Mouse (Mus musculus) G1E (cell line): ENCODE data around the gene Sec61g. TPM values are rescaled to one million over a fixed set of nuclear protein-coding genes. Genes with fewer than 3 reads are reported as not detected.

Source experiments
- ATAC-seq: 2 replicates; pipeline ENCODE4 v1.8.0; 2016; ENCODE audit warnings: mild to moderate bottlenecking; ENCODE audit not compliant: insufficient number of reproducible peaks, poor library complexity, low FRiP score, severe bottlenecking; ENCODE audit errors: extremely low read depth
- DNase-seq: peaks from one replicate; pipeline ENCODE4 v3.0.0; 2012; ENCODE audit warnings: low spot score
- H3K27me3 ChIP-seq: 2 replicates; pipeline ENCODE4 v1.6.1; 2012; ENCODE audit warnings: mild to moderate bottlenecking, low read length, inconsistent platforms; ENCODE audit not compliant: insufficient read depth
- H3K36me3 ChIP-seq: replicated peaks from 2 replicates; pipeline ENCODE3; 2012; ENCODE audit warnings: mild to moderate bottlenecking, inconsistent platforms
- H3K4me1 ChIP-seq: 2 replicates; pipeline ENCODE4 v1.6.1; 2012; ENCODE audit warnings: low read depth, low read length, inconsistent platforms, mixed read lengths; ENCODE audit not compliant: insufficient read depth
- H3K4me3 ChIP-seq: 2 replicates; pipeline ENCODE4 v1.5.1; 2012; ENCODE audit warnings: low read depth, mild to moderate bottlenecking, inconsistent platforms, low read length, moderate library complexity, mixed read lengths
- H3K9me3 ChIP-seq: replicated peaks from 2 replicates; pipeline ENCODE4 v1.6.1; 2012; ENCODE audit warnings: inconsistent platforms
- CTCF ChIP-seq: IDR thresholded peaks from 2 replicates; pipeline ENCODE4 v1.5.1; 2012; ENCODE audit warnings: low read depth, low read length, inconsistent platforms, mixed read lengths
- GATA1 ChIP-seq: IDR thresholded peaks from 2 replicates; pipeline ENCODE4 v1.6.1; 2012; ENCODE audit warnings: borderline replicate concordance, low read length, inconsistent platforms, mixed read lengths
- GATA2 ChIP-seq: IDR thresholded peaks from 2 replicates; pipeline ENCODE4 v1.6.1; 2012; ENCODE audit warnings: low read depth, low read length, inconsistent platforms, borderline replicate concordance
- POLR2AphosphoS5 ChIP-seq: IDR thresholded peaks from 2 replicates; pipeline ENCODE4 v1.6.1; 2012; ENCODE audit warnings: low read depth, low read length, inconsistent platforms; ENCODE audit not compliant: insufficient replicate concordance
- TAL1 ChIP-seq: conservative IDR thresholded peaks from 2 replicates; pipeline ENCODE4 v1.6.1; 2012; ENCODE audit warnings: low read depth, low read length, inconsistent platforms, mixed read lengths
- polyA plus RNA-seq: library from polyadenylated mRNA; stranded (reverse); fragments of >175 nt; gene quantifications from 2 replicates; pipeline ENCODE4 v1.2.3, GENCODE M21; 2012
- total RNA-seq, 2 experiments: library from RNA; stranded (forward) in 1 of 2; stranded (reverse) in 1 of 2; fragments of 200-1000 nt in 1 of 2; fragments of >200 nt in 1 of 2; fragmentation: Nextera tagmentation in 1 of 2; gene quantifications; 2 replicates each; pipeline ENCODE4 v1.2.3; 2014 to 2017

Sec61g gene
- total RNA-seq (2014; fragmentation: Nextera tagmentation) (25.0 and 25.7 TPM in 2 replicates), total RNA-seq (2017) (27.8 and 33.7 TPM in 2 replicates), polyA plus RNA-seq (3.7 and 6.1 TPM in 2 replicates)

- peak within 1 kb of the TSS; percentile 90 for H3K4me3 ChIP-seq
- ATAC-seq: peak; percentile 93
- peaks cover 22% of the 10 kb centered on the region for H3K4me1 ChIP-seq
- H3K9me3 ChIP-seq: no peaks in the 10 kb centered on the region
- TF ChIP-seq GATA1 (no peak), CTCF (no peak), GATA2 (no peak), POLR2AphosphoS5 (no peak), TAL1 (no peak)
- H3K36me3 ChIP-seq: peaks cover 22% of the 10 kb centered on the region
- DNase-seq: peak; percentile 87
- no peaks in the 10 kb centered on the region for H3K27me3 ChIP-seq
These were observed at the start of gene Sec61g for GRCm38 (mm10) chr11:16508052-16508654. Sec61g (minus strand) TSS chr11:16508484.

GRCm38 (mm10) chr11:16546421-16547163 is 38.3 kb upstream of the Sec61g start:
- Histone ChIP-seq H3K27me3 (0 out of 2 replicates have a peak, but pooled peaks cover 2% of the 10 kb centered on the region), H3K9me3 (no peaks in the 10 kb centered on the region), H3K4me3 (no peak overlapping the region), H3K4me1 (no peaks in the 10 kb centered on the region), H3K36me3 (no peaks in the 10 kb centered on the region)
- ATAC-seq: no peak
- DNase-seq: no peak
- TF ChIP-seq GATA2 (no peak), CTCF (no peak), POLR2AphosphoS5 (no peak), GATA1 (no peak), TAL1 (no peak)

- TF ChIP-seq POLR2AphosphoS5 (no peak), TAL1 (no peak), GATA1 (no peak), GATA2 (no peak)
- DNase-seq (no peak), ATAC-seq (no peak)
- Histone ChIP-seq H3K4me3 (no peak overlapping the region), H3K9me3 (no peaks in the 10 kb centered on the region), H3K27me3 (peaks cover 5% of the 10 kb centered on the region; the same call in 1 of the 2 replicates), H3K36me3 (no peaks in the 10 kb centered on the region), H3K4me1 (peaks cover 3% of the 10 kb centered on the region; the same call in 1 of the 2 replicates)
These were observed 29.1 kb upstream of the Sec61g start for GRCm38 (mm10) chr11:16537379-16537778.

GRCm38 (mm10) chr11:16534582-16535553 is 26.6 kb upstream of the Sec61g start:
- ATAC-seq: no peak
- Histone ChIP-seq H3K4me1 (peaks cover 3% of the 10 kb centered on the region; the same call in 1 of the 2 replicates), H3K9me3 (no peaks in the 10 kb centered on the region), H3K36me3 (no peaks in the 10 kb centered on the region), H3K27me3 (peaks cover 2% of the 10 kb centered on the region; the same call in 1 of the 2 replicates), H3K4me3 (no peak overlapping the region)
- TF ChIP-seq TAL1: no peak
- no peak for TF ChIP-seq GATA1
- TF ChIP-seq GATA2: no peak
- TF ChIP-seq POLR2AphosphoS5: no peak
- TF ChIP-seq CTCF: no peak
- DNase-seq: no peak

GRCm38 (mm10) chr11:16532877-16533276 is 24.6 kb upstream of the Sec61g start:
- Histone ChIP-seq H3K4me1 (peaks cover 3% of the 10 kb centered on the region; the same call in 1 of the 2 replicates), H3K9me3 (no peaks in the 10 kb centered on the region), H3K4me3 (no peak overlapping the region), H3K27me3 (peaks cover 2% of the 10 kb centered on the region; the same call in 1 of the 2 replicates), H3K36me3 (no peaks in the 10 kb centered on the region)
- DNase-seq: no peak
- TF ChIP-seq POLR2AphosphoS5 (no peak), TAL1 (no peak), GATA1 (no peak)
- no peak for ATAC-seq

GRCm38 (mm10) chr11:16528909-16529308 is 20.6 kb upstream of the Sec61g start:
- Histone ChIP-seq H3K36me3 (no peaks in the 10 kb centered on the region), H3K4me1 (no peaks in the 10 kb centered on the region), H3K27me3 (peaks cover 2% of the 10 kb centered on the region; the same call in 1 of the 2 replicates), H3K9me3 (no peaks in the 10 kb centered on the region), H3K4me3 (no peak overlapping the region)
- ATAC-seq (no peak), DNase-seq (no peak)
- TF ChIP-seq POLR2AphosphoS5 (no peak), GATA1 (no peak), TAL1 (no peak), CTCF (no peak), GATA2 (no peak)
